Mouse (Mus musculus) mammary gland, adult 2 months (tissue): Measurements from ENCODE around the gene Trdn. TPM values are rescaled to one million over a fixed set of nuclear protein-coding genes. Genes with fewer than 3 reads are reported as not detected.

ENCODE experiments used
- polyA plus RNA-seq: library from polyadenylated mRNA; depleted of rRNA; stranded (reverse); fragments of >200 nt; gene quantifications from 2 replicates; pipeline ENCODE4 v1.2.3, GENCODE M21; 2012; ENCODE audit warnings: low replicate concordance; rRNA removed

The Trdn gene
- polyA plus RNA-seq, result 25.8 TPM in 1 of 2 replicates, not detected in the other

DNA sequence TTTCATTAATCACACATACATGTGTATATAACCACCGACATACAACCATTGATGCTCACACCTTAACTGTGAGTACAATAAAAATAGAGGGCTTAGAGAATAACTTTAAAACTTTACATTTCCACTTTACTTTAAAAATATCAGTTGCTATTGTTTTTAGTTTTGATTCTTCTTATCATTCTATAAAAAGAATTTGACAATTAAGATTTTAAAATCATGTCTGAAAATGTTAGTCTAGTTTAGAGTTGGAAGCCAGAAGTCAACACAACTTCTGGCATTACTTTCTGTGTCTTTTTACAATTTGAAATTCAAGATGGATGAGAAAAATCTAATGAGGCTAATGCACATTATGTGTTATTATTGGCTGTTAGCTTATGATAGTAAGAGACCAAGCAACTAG is at the start of gene Trdn:
Trdn (plus strand) TSS at position 301 of the 400 bp plus-strand sequence.

Other genes with a start within 250 kb of the Trdn start
- 0.22 and 0.73 TPM in 2 replicates for gene Nkain2, start 190.1 kb upstream of the Trdn start, polyA plus RNA-seq